Mouse (Mus musculus) olfactory bulb, adult 2 months (tissue): ENCODE measurements at regions not wholly inside any gene's neighbourhood (a gene's known extent, or its start where the extent isn't known, plus 50 kb on each side); places are given as distances from the start of the nearest gene placed in this dataset.

Experiments used
- CTCF ChIP-seq: fragments of 200-500 bp; IDR thresholded peaks from 2 replicates; pipeline ENCODE4 v1.5.1; 2012; ENCODE audit warnings: low read depth, mild to moderate bottlenecking, low read length, moderate library complexity; ENCODE audit not compliant: insufficient read depth
- POLR2A ChIP-seq: fragments of 200-500 bp; IDR thresholded peaks from 2 replicates; pipeline ENCODE4 v1.6.1; 2012; ENCODE audit warnings: mild to moderate bottlenecking, low read depth, low read length, moderate library complexity; ENCODE audit not compliant: insufficient read depth

DNA sequence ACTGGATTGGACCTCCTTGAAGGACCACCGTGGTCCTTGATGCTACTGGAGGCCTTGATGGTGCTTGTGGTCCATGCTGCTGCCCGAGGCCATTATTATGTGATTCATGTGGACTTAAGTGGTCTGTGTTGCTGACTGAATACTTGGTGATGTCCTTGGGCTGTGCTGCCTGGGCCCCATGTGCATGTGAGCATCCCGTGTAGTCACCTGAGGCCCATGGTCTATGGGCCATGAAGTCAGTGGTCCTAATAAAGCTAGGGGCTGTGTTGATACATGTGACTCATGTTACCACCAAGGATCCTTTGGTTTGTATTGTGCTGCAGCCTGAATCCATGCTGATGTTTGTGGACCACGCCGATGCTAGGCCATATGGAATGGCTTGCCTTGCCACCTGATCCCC is 456.1 kb upstream of the Zic4 start:
- no peak for TF ChIP-seq POLR2A
- TF ChIP-seq CTCF, result no peak
